Mouse (Mus musculus) kidney, adult 2 months (tissue): Measurements from ENCODE around the gene Nfia.

Source experiments
- CTCF ChIP-seq: fragments of 200-500 bp; conservative IDR thresholded peaks from 2 replicates; pipeline ENCODE4 v1.5.1; 2011; ENCODE audit warnings: low read depth, mild to moderate bottlenecking, control low read depth, low read length, moderate library complexity, mixed read lengths; ENCODE audit not compliant: insufficient read depth, insufficient read length
- POLR2A ChIP-seq: fragments of 200-500 bp; IDR thresholded peaks from one replicate; pipeline ENCODE4 v1.6.1; 2011; ENCODE audit warnings: low read depth, low read length, control low read depth

- TF ChIP-seq CTCF (no peak), POLR2A (no peak)
Measured at GRCm38 (mm10) chr4:97874916-97875315, 102.4 kb downstream of the Nfia start.
